Mouse (Mus musculus): ENCODE results near the gene Iah1. TPM values are rescaled to one million over a fixed set of nuclear protein-coding genes. Genes with fewer than 3 reads are reported as not detected.

The Iah1 gene
- polyA plus RNA-seq, 1 experiment from 2014 or later, result 82.5 TPM

GRCm38 (mm10) chr12:21312201-21312600 is 4.0 kb upstream of the Iah1 start:
- H3K36me3 ChIP-seq (ENCODE audit: control insufficient read depth, insufficient read depth, low read length), result peaks cover 25% of the 10 kb centered on the region
- WGBS, result 91% methylated on average over 5 of the region's 5 CpGs
- no peak overlapping the region for H3K27ac ChIP-seq (ENCODE audit: low read length)
- no peak overlapping the region for H3K4me3 ChIP-seq (ENCODE audit: low read length)
- no peaks in the 10 kb centered on the region for H3K27me3 ChIP-seq (replicated peaks; ENCODE audit: control insufficient read depth, insufficient read depth, low read length)
- peaks cover 8% of the 10 kb centered on the region; the same call in 1 of the 2 replicates for H3K4me1 ChIP-seq (ENCODE audit: control insufficient read depth, insufficient read depth, low read length)
- no peak for ATAC-seq
- H3K9ac ChIP-seq (ENCODE audit: low read depth, low read length), result no peak overlapping the region
- no peaks in the 10 kb centered on the region for H3K9me3 ChIP-seq (ENCODE audit: control insufficient read depth, low read length)
- no peak overlapping the region for H3K4me2 ChIP-seq (ENCODE audit: low read depth, low read length)

- Histone ChIP-seq H3K4me3 (ENCODE audit: low read length) (peak overlapping the region; percentile 81), H3K36me3 (ENCODE audit: control insufficient read depth, insufficient read depth, low read length) (peaks cover 14% of the 10 kb centered on the region)
Measured at GRCm38 (mm10) chr12:21316869-21317265, 678 bp downstream of the Iah1 start.

GRCm38 (mm10) chr12:21318143-21318895 is 2.1 kb downstream of the Iah1 start:
- Histone ChIP-seq H3K4me2 (ENCODE audit: low read depth, low read length) (no peak overlapping the region), H3K9ac (ENCODE audit: low read depth, low read length) (no peak overlapping the region), H3K4me3 (ENCODE audit: low read length) (no peak overlapping the region), H3K36me3 (ENCODE audit: control insufficient read depth, insufficient read depth, low read length) (peaks cover 11% of the 10 kb centered on the region), H3K4me1 (ENCODE audit: control insufficient read depth, insufficient read depth, low read length) (peaks cover 12% of the 10 kb centered on the region), H3K9me3 (ENCODE audit: control insufficient read depth, low read length) (no peaks in the 10 kb centered on the region), H3K27ac (ENCODE audit: low read length) (no peak overlapping the region), H3K27me3 (replicated peaks; ENCODE audit: control insufficient read depth, insufficient read depth, low read length) (no peaks in the 10 kb centered on the region)
- 80% methylated on average over 12 of the region's 12 CpGs for WGBS
- ATAC-seq, result no peak

More at GRCm38 (mm10) chr12:21316869-21317265, 678 bp downstream of the Iah1 start:
- Histone ChIP-seq H3K4me1 (ENCODE audit: control insufficient read depth, insufficient read depth, low read length) (peaks cover 12% of the 10 kb centered on the region), H3K27me3 (replicated peaks; ENCODE audit: control insufficient read depth, insufficient read depth, low read length) (no peaks in the 10 kb centered on the region), H3K27ac (ENCODE audit: low read length) (peak overlapping the region; percentile 93), H3K9me3 (ENCODE audit: control insufficient read depth, low read length) (no peaks in the 10 kb centered on the region), H3K4me2 (ENCODE audit: low read depth, low read length) (peak overlapping the region; percentile 72), H3K9ac (ENCODE audit: low read depth, low read length) (peak overlapping the region; percentile 84)
- no peak for ATAC-seq
- WGBS, result 34% methylated on average over 7 of the region's 7 CpGs

GRCm38 (mm10) chr12:21320317-21320716 is 4.1 kb downstream of the Iah1 start:
- no peak overlapping the region for H3K27ac ChIP-seq (ENCODE audit: low read length)

GRCm38 (mm10) chr12:21321170-21321569 is 5.0 kb downstream of the Iah1 start:
- H3K36me3 ChIP-seq (ENCODE audit: control insufficient read depth, insufficient read depth, low read length), result peaks cover 9% of the 10 kb centered on the region
- H3K9me3 ChIP-seq (ENCODE audit: control insufficient read depth, low read length), result no peaks in the 10 kb centered on the region
- WGBS, result 80% methylated on average over 9 of the region's 9 CpGs
- H3K27me3 ChIP-seq (replicated peaks; ENCODE audit: control insufficient read depth, insufficient read depth, low read length), result no peaks in the 10 kb centered on the region
- H3K4me1 ChIP-seq (ENCODE audit: control insufficient read depth, insufficient read depth, low read length), result peaks cover 8% of the 10 kb centered on the region
- H3K9ac ChIP-seq (ENCODE audit: low read depth, low read length), result no peak overlapping the region
- no peak overlapping the region for H3K27ac ChIP-seq (ENCODE audit: low read length)
- ATAC-seq, result no peak
- no peak overlapping the region for H3K4me2 ChIP-seq (ENCODE audit: low read depth, low read length)
- H3K4me3 ChIP-seq (ENCODE audit: low read length), result no peak overlapping the region

More at GRCm38 (mm10) chr12:21320317-21320716, 4.1 kb downstream of the Iah1 start:
- Histone ChIP-seq H3K36me3 (ENCODE audit: control insufficient read depth, insufficient read depth, low read length) (peaks cover 5% of the 10 kb centered on the region), H3K4me1 (ENCODE audit: control insufficient read depth, insufficient read depth, low read length) (peaks cover 12% of the 10 kb centered on the region), H3K27me3 (replicated peaks; ENCODE audit: control insufficient read depth, insufficient read depth, low read length) (no peaks in the 10 kb centered on the region), H3K9me3 (ENCODE audit: control insufficient read depth, low read length) (no peaks in the 10 kb centered on the region), H3K9ac (ENCODE audit: low read depth, low read length) (no peak overlapping the region), H3K4me2 (ENCODE audit: low read depth, low read length) (no peak overlapping the region), H3K4me3 (ENCODE audit: low read length) (no peak overlapping the region)
- WGBS, result 86% methylated on average over 4 of the region's 4 CpGs
- ATAC-seq, result no peak

GRCm38 (mm10) chr12:21322296-21322695 is 6.1 kb downstream of the Iah1 start:
- WGBS, result 83% methylated on average over 4 of the region's 4 CpGs
- H3K4me1 ChIP-seq (ENCODE audit: control insufficient read depth, insufficient read depth, low read length), result peaks cover 4% of the 10 kb centered on the region; the same call in 1 of the 2 replicates
- H3K27me3 ChIP-seq (replicated peaks; ENCODE audit: control insufficient read depth, insufficient read depth, low read length), result no peaks in the 10 kb centered on the region
- no peak overlapping the region for H3K4me3 ChIP-seq (ENCODE audit: low read length)
- no peaks in the 10 kb centered on the region for H3K9me3 ChIP-seq (ENCODE audit: control insufficient read depth, low read length)
- no peak overlapping the region for H3K27ac ChIP-seq (ENCODE audit: low read length)
- H3K4me2 ChIP-seq (ENCODE audit: low read depth, low read length), result no peak overlapping the region
- ATAC-seq, result no peak
- peaks cover 9% of the 10 kb centered on the region for H3K36me3 ChIP-seq (ENCODE audit: control insufficient read depth, insufficient read depth, low read length)
- H3K9ac ChIP-seq (ENCODE audit: low read depth, low read length), result no peak overlapping the region

- Histone ChIP-seq H3K4me2 (ENCODE audit: low read depth, low read length) (no peak overlapping the region), H3K27ac (ENCODE audit: low read length) (no peak overlapping the region), H3K4me3 (ENCODE audit: low read length) (no peak overlapping the region), H3K36me3 (ENCODE audit: control insufficient read depth, insufficient read depth, low read length) (peaks cover 9% of the 10 kb centered on the region), H3K4me1 (ENCODE audit: control insufficient read depth, insufficient read depth, low read length) (peaks cover 3% of the 10 kb centered on the region; the same call in 1 of the 2 replicates), H3K9ac (ENCODE audit: low read depth, low read length) (no peak overlapping the region), H3K27me3 (replicated peaks; ENCODE audit: control insufficient read depth, insufficient read depth, low read length) (no peaks in the 10 kb centered on the region), H3K9me3 (ENCODE audit: control insufficient read depth, low read length) (no peaks in the 10 kb centered on the region)
- 87% methylated on average over 9 of the region's 9 CpGs for WGBS
- no peak for ATAC-seq
Measured at GRCm38 (mm10) chr12:21322856-21323255, 6.7 kb downstream of the Iah1 start.

GRCm38 (mm10) chr12:21324101-21324500 is 7.9 kb downstream of the Iah1 start:
- peak; percentile 15; the same call in 1 of the 2 replicates for ATAC-seq
- Histone ChIP-seq H3K9ac (ENCODE audit: low read depth, low read length) (no peak overlapping the region), H3K36me3 (ENCODE audit: control insufficient read depth, insufficient read depth, low read length) (peaks cover 9% of the 10 kb centered on the region), H3K4me1 (ENCODE audit: control insufficient read depth, insufficient read depth, low read length) (peaks cover 3% of the 10 kb centered on the region; the same call in 1 of the 2 replicates), H3K27me3 (replicated peaks; ENCODE audit: control insufficient read depth, insufficient read depth, low read length) (no peaks in the 10 kb centered on the region), H3K4me2 (ENCODE audit: low read depth, low read length) (no peak overlapping the region), H3K4me3 (ENCODE audit: low read length) (no peak overlapping the region), H3K27ac (ENCODE audit: low read length) (no peak overlapping the region), H3K9me3 (ENCODE audit: control insufficient read depth, low read length) (no peaks in the 10 kb centered on the region)
- WGBS, result 74% methylated on average over 5 of the region's 5 CpGs

- Histone ChIP-seq H3K36me3 (ENCODE audit: control insufficient read depth, insufficient read depth, low read length) (peaks cover 13% of the 10 kb centered on the region), H3K4me3 (ENCODE audit: low read length) (no peak overlapping the region)
Measured at GRCm38 (mm10) chr12:21325266-21325665, 9.1 kb downstream of the Iah1 start.

More at GRCm38 (mm10) chr12:21325266-21325665, 9.1 kb downstream of the Iah1 start:
- 93% methylated on average over 8 of the region's 8 CpGs for WGBS
- Histone ChIP-seq H3K4me1 (ENCODE audit: control insufficient read depth, insufficient read depth, low read length) (peaks cover 3% of the 10 kb centered on the region; the same call in 1 of the 2 replicates), H3K27ac (ENCODE audit: low read length) (no peak overlapping the region), H3K4me2 (ENCODE audit: low read depth, low read length) (no peak overlapping the region), H3K9ac (ENCODE audit: low read depth, low read length) (no peak overlapping the region), H3K9me3 (ENCODE audit: control insufficient read depth, low read length) (no peaks in the 10 kb centered on the region), H3K27me3 (replicated peaks; ENCODE audit: control insufficient read depth, insufficient read depth, low read length) (no peaks in the 10 kb centered on the region)
- no peak for ATAC-seq
